Mouse (Mus musculus): ENCODE data around the gene Mtx1. TPM values are rescaled to one million over a fixed set of nuclear protein-coding genes. Genes with fewer than 3 reads are reported as not detected.
"Not testable (repeated sequence)": the region's sequence is repeated elsewhere in the genome, so short reads cannot be mapped to it uniquely, and the experiment has no call there.

Gene Mtx1
- polyA plus RNA-seq, 1 experiment from 2014 or later, result 219 TPM

DNA sequence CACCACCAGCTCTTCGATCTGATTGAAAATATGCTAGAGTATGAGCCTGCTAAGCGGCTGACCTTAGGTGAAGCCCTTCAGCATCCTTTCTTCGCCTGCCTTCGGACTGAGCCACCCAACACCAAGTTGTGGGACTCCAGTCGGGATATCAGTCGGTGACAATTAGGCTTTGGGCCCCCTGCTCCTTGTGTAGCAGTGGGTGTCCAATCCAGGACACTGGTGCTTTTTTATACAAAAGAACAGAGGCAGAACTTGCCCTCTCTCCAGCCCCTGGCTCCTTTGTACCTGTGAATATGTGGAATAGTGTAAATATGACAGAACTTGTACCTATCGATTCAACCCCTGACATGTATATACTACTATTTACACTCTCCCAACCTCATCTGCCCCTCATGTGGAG, 50.5 kb downstream of the Mtx1 start:
- H3K4me1 ChIP-seq, result peaks cover 20% of the 10 kb centered on the region
- H3K4me3 ChIP-seq (replicated peaks), result no peak overlapping the region
- ATAC-seq (replicated peaks; ENCODE audit: low FRiP score), result no peak
- H3K27ac ChIP-seq, result peak overlapping the region; percentile 30; the same call in 1 of the 2 replicates
- H3K36me3 ChIP-seq, result peaks cover 79% of the 10 kb centered on the region
- H3K4me2 ChIP-seq, result no peak overlapping the region
- H3K9ac ChIP-seq, result no peak overlapping the region
- no peaks in the 10 kb centered on the region for H3K27me3 ChIP-seq
- no peaks in the 10 kb centered on the region for H3K9me3 ChIP-seq (replicated peaks)
- 82% methylated on average over 7 of the region's 7 CpGs for WGBS

GRCm38 (mm10) chr3:89175544-89175943, 51.3 kb downstream of the Mtx1 start:
- Histone ChIP-seq H3K27ac (no peak overlapping the region), H3K9ac (no peak overlapping the region), H3K27me3 (no peaks in the 10 kb centered on the region), H3K36me3 (peaks cover 79% of the 10 kb centered on the region), H3K4me1 (peaks cover 20% of the 10 kb centered on the region), H3K9me3 (replicated peaks) (no peaks in the 10 kb centered on the region), H3K4me3 (replicated peaks) (no peak overlapping the region), H3K4me2 (no peak overlapping the region)
- ATAC-seq (replicated peaks; ENCODE audit: low FRiP score), result no peak
- WGBS, result 94% methylated on average over 10 of the region's 10 CpGs

GRCm38 (mm10) chr3:89174844-89175243, 52.0 kb downstream of the Mtx1 start:
- H3K9ac ChIP-seq, result no peak overlapping the region
- H3K4me3 ChIP-seq (replicated peaks), result no peak overlapping the region
- peaks cover 20% of the 10 kb centered on the region for H3K4me1 ChIP-seq
- H3K27ac ChIP-seq, result no peak overlapping the region
- no peaks in the 10 kb centered on the region for H3K27me3 ChIP-seq
- whole genome bisulfite sequencing, result 95% methylated on average over 11 of the region's 11 CpGs
- peaks cover 79% of the 10 kb centered on the region for H3K36me3 ChIP-seq
- no peak for ATAC-seq (replicated peaks; ENCODE audit: low FRiP score)
- H3K4me2 ChIP-seq, result no peak overlapping the region
- H3K9me3 ChIP-seq (replicated peaks), result no peaks in the 10 kb centered on the region

DNA sequence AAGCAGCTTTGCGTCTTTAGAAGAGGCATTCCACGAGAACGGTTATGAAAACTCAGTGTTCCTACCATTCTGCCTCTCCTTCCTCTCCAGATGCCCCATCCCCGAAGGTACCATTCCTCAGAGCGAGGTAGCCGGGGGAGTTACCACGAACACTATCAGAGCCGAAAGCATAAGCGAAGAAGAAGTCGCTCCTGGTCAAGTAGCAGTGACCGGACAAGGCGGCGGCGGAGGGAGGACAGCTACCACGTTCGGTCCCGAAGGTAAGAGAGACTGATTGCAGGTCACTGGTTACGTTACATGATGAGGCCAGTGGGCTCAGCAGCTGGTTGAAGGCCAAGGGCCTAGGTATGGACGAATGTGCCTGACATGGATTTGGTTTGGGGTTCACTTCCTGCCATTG, 59.9 kb downstream of the Mtx1 start:
- no peak overlapping the region for H3K9ac ChIP-seq
- peaks cover 52% of the 10 kb centered on the region for H3K36me3 ChIP-seq
- peaks cover 27% of the 10 kb centered on the region for H3K4me1 ChIP-seq
- 85% methylated on average over 19 of the region's 19 CpGs for WGBS
- no peak overlapping the region for H3K27ac ChIP-seq
- H3K27me3 ChIP-seq, result no peaks in the 10 kb centered on the region
- H3K9me3 ChIP-seq (replicated peaks), result no peaks in the 10 kb centered on the region
- no peak for ATAC-seq (replicated peaks; ENCODE audit: low FRiP score)
- no peak overlapping the region for H3K4me2 ChIP-seq
- H3K4me3 ChIP-seq (replicated peaks), result no peak overlapping the region

DNA sequence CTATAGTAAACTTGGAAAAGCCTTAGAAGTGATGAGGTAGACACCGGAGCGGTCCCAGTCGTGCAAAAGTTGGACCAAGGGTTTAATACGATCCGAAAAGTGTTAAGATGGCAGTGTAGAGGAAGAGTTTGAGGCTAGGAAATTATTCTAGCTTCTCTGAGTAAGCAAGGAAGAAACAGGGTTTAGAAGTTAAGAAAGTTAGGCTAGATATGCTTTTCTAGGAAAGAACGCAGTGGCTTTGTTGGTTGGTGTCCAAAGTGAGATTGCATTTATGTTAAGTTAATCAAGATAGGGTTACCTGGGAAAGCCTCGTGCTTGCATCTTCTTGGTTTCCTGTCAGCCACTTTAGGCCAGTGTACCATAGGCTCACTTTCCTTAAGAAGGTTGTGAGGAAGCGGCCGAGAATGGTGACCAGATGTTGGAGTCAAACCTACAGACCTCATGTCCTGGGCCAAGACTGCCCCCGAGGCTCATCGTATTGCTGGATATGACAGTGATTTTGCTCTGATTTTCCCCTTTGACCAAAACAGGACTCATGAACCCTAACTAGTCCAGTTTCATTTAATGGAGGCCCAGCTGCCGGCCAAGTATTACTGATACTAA, 61.5 kb downstream of the Mtx1 start:
- Histone ChIP-seq H3K4me3 (replicated peaks) (peak overlapping the region; percentile 92), H3K9ac (peak overlapping the region; percentile 95), H3K36me3 (peaks cover 37% of the 10 kb centered on the region), H3K9me3 (replicated peaks) (no peaks in the 10 kb centered on the region), H3K27me3 (no peaks in the 10 kb centered on the region), H3K4me1 (peaks cover 28% of the 10 kb centered on the region), H3K27ac (peak overlapping the region; percentile 99), H3K4me2 (peak overlapping the region; percentile 72)
- ATAC-seq (replicated peaks; ENCODE audit: low FRiP score), result no peak
- 16% methylated on average over 12 of the region's 12 CpGs for WGBS

- peak within 1 kb of the TSS; percentile 92 for H3K4me3 ChIP-seq (replicated peaks)
- H3K9ac ChIP-seq, result peak within 1 kb of the TSS; percentile 95
- H3K36me3 ChIP-seq, result peaks cover 30% of the 10 kb centered on the region
- peak within 1 kb of the TSS; percentile 72 for H3K4me2 ChIP-seq
- no peaks in the 10 kb centered on the region for H3K27me3 ChIP-seq
- ATAC-seq (replicated peaks; ENCODE audit: low FRiP score), result peak; percentile 97
- under 1% methylated on average over 59 of the region's 79 CpGs for WGBS
- H3K4me1 ChIP-seq, result peaks cover 34% of the 10 kb centered on the region
- no peaks in the 10 kb centered on the region for H3K9me3 ChIP-seq (replicated peaks)
- peak within 1 kb of the TSS; percentile 99 for H3K27ac ChIP-seq
These were observed 62.2 kb downstream of the Mtx1 start, which contains the start of gene Clk2 for GRCm38 (mm10) chr3:89164506-89165267. Gene Clk2 (plus strand): TSS chr3:89164795.

- Histone ChIP-seq H3K36me3 (peaks cover 21% of the 10 kb centered on the region), H3K27me3 (peaks cover 7% of the 10 kb centered on the region), H3K4me1 (peaks cover 43% of the 10 kb centered on the region), H3K4me2 (peak overlapping the region; percentile 72), H3K4me3 (replicated peaks) (peak overlapping the region; percentile 92), H3K9me3 (replicated peaks) (no peaks in the 10 kb centered on the region), H3K27ac (peak overlapping the region; percentile 99), H3K9ac (peak overlapping the region; percentile 95)
- ATAC-seq (replicated peaks; ENCODE audit: low FRiP score), result no peak
- 77% methylated on average over 5 of the region's 5 CpGs for WGBS
These were observed 63.1 kb downstream of the Mtx1 start for GRCm38 (mm10) chr3:89163643-89164245.

- Histone ChIP-seq H3K4me3 (replicated peaks) (no peak overlapping the region), H3K27ac (no peak overlapping the region), H3K27me3 (peaks cover 13% of the 10 kb centered on the region), H3K9me3 (replicated peaks) (no peaks in the 10 kb centered on the region), H3K9ac (no peak overlapping the region), H3K4me2 (no peak overlapping the region), H3K4me1 (peaks cover 43% of the 10 kb centered on the region), H3K36me3 (peaks cover 14% of the 10 kb centered on the region)
- WGBS, result 64% methylated on average over 1 of the region's 1 CpGs
- no peak for ATAC-seq (replicated peaks; ENCODE audit: low FRiP score)
These were observed 63.8 kb downstream of the Mtx1 start for GRCm38 (mm10) chr3:89163123-89163522.

GRCm38 (mm10) chr3:89161786-89162185, 65.1 kb downstream of the Mtx1 start:
- Histone ChIP-seq H3K27ac (no peak overlapping the region), H3K9me3 (replicated peaks) (no peaks in the 10 kb centered on the region), H3K36me3 (peaks cover 2% of the 10 kb centered on the region), H3K4me2 (no peak overlapping the region), H3K4me1 (peaks cover 39% of the 10 kb centered on the region), H3K4me3 (replicated peaks) (no peak overlapping the region), H3K9ac (no peak overlapping the region), H3K27me3 (peaks cover 15% of the 10 kb centered on the region)
- ATAC-seq (replicated peaks; ENCODE audit: low FRiP score), result no peak
- WGBS, result 81% methylated on average over 4 of the region's 4 CpGs

GRCm38 (mm10) chr3:89161207-89161606, 65.7 kb downstream of the Mtx1 start:
- H3K4me1 ChIP-seq, result peaks cover 34% of the 10 kb centered on the region
- not testable (repeated sequence) for H3K4me2 ChIP-seq; H3K36me3 ChIP-seq; H3K27ac ChIP-seq; H3K9ac ChIP-seq; H3K4me3 ChIP-seq (replicated peaks); H3K9me3 ChIP-seq (replicated peaks); ATAC-seq (replicated peaks; ENCODE audit: low FRiP score)
- peaks cover 15% of the 10 kb centered on the region for H3K27me3 ChIP-seq

- peaks cover 17% of the 10 kb centered on the region for H3K27me3 ChIP-seq
- H3K27ac ChIP-seq, result no peak within 1 kb of the TSS
- under 1% methylated on average over 66 of the region's 66 CpGs for WGBS
- peak; percentile 63 for ATAC-seq (replicated peaks; ENCODE audit: low FRiP score)
- peak within 1 kb of the TSS; percentile 100 for H3K4me2 ChIP-seq
- H3K4me1 ChIP-seq, result peaks cover 25% of the 10 kb centered on the region
- peak within 1 kb of the TSS; percentile 46 for H3K9ac ChIP-seq
- no peaks in the 10 kb centered on the region for H3K9me3 ChIP-seq (replicated peaks)
- H3K4me3 ChIP-seq (replicated peaks), result peak within 1 kb of the TSS; percentile 63
- H3K36me3 ChIP-seq, result no peaks in the 10 kb centered on the region
These were observed 67.1 kb downstream of the Mtx1 start, which contains the start of gene Hcn3 for GRCm38 (mm10) chr3:89159616-89160344. Gene Hcn3 (minus strand): TSS chr3:89160196.

All from kidney, embryonic 15.5 days (tissue).